Mouse (Mus musculus) stomach, embryonic 16.5 days (tissue): Measurements from ENCODE around the gene Chd1. TPM values are rescaled to one million over a fixed set of nuclear protein-coding genes. Genes with fewer than 3 reads are reported as not detected.

Experiments
- ATAC-seq: fragments of 200-750 bp; cut with Nextera tagmentation; 2 replicates; pipeline ENCODE4 v1.8.0; 2017; ENCODE audit warnings: moderate number of reproducible peaks, moderate TSS enrichment; ENCODE audit not compliant: insufficient read depth, low FRiP score
- H3K27ac ChIP-seq: fragments of 300-500 bp; sonication (generic); 2 replicates; pipeline ENCODE4 v1.5.1; 2014; ENCODE audit warnings: low read length
- H3K27me3 ChIP-seq: fragments of 300-500 bp; sonication (generic); 2 replicates; pipeline ENCODE4 v1.6.1; 2014; ENCODE audit warnings: low read length, control low read depth, mixed read lengths; ENCODE audit not compliant: control insufficient read depth, insufficient read depth
- H3K36me3 ChIP-seq: fragments of 300-500 bp; sonication (generic); 2 replicates; pipeline ENCODE4 v1.6.1; 2014; ENCODE audit warnings: low read length; ENCODE audit not compliant: control insufficient read depth, insufficient read depth
- H3K4me1 ChIP-seq: fragments of 300-500 bp; sonication (generic); 2 replicates; pipeline ENCODE4 v1.6.1; 2014; ENCODE audit warnings: low read length, control low read depth, mixed read lengths; ENCODE audit not compliant: control insufficient read depth, insufficient read depth
- H3K4me2 ChIP-seq: fragments of 300-500 bp; sonication (generic); 2 replicates; pipeline ENCODE4 v1.6.1; 2014; ENCODE audit warnings: low read depth, low read length, mixed read lengths
- H3K4me3 ChIP-seq: fragments of 300-500 bp; sonication (generic); replicated peaks from 2 replicates; pipeline ENCODE4 v1.5.1; 2014; ENCODE audit warnings: mild to moderate bottlenecking, low read length
- H3K9ac ChIP-seq: fragments of 300-500 bp; sonication (generic); 2 replicates; pipeline ENCODE4 v1.6.1; 2014; ENCODE audit warnings: low read length
- H3K9me3 ChIP-seq: fragments of 300-500 bp; sonication (generic); replicated peaks from 2 replicates; pipeline ENCODE4 v1.6.1; 2016; ENCODE audit warnings: low read length, control low read depth; ENCODE audit not compliant: control insufficient read depth
- WGBS: fragments of 180-500 bp; shearing (Covaris S2); extraction: QIAGEN DNeasy Blood & Tissue Kit; methylation state at CpG from one replicate; pipeline ENCODE4 v1.1.7; 2014; 5-methylcytosine and 5-hydroxymethylcytosine counted together
- polyA plus RNA-seq: library from polyadenylated mRNA; unstranded; fragments of >200 nt; fragmentation: Nextera tagmentation; extraction: Ambion mirVana; gene quantifications from 2 replicates; pipeline ENCODE4 v1.2.1, GENCODE M21; 2015

Chd1 gene
- polyA plus RNA-seq, 1 experiment from 2014 or later = 14.6 TPM

GRCm38 (mm10) chr17:15813658-15814212 is 109.0 kb downstream of the Chd1 start:
- 42% methylated on average over 3 of the region's 3 CpGs for WGBS
- Histone ChIP-seq H3K36me3 (0 out of 2 replicates have a peak, but pooled peaks cover 5% of the 10 kb centered on the region), H3K9me3 (no peaks in the 10 kb centered on the region), H3K27me3 (no peaks in the 10 kb centered on the region), H3K4me1 (peaks cover 75% of the 10 kb centered on the region), H3K9ac (peak overlapping the region; percentile 63), H3K27ac (peak overlapping the region; percentile 86), H3K4me2 (peak overlapping the region; percentile 33), H3K4me3 (peak overlapping the region; percentile 10)
- ATAC-seq = no peak; the same call in 1 of the 2 replicates

GRCm38 (mm10) chr17:15815312-15816018 is 110.7 kb downstream of the Chd1 start:
- no peak for ATAC-seq
- peak overlapping the region; percentile 15 for H3K4me2 ChIP-seq
- H3K36me3 ChIP-seq = 0 out of 2 replicates have a peak, but pooled peaks cover 5% of the 10 kb centered on the region
- no peak overlapping the region for H3K27ac ChIP-seq
- H3K27me3 ChIP-seq = no peaks in the 10 kb centered on the region
- no peaks in the 10 kb centered on the region for H3K9me3 ChIP-seq
- WGBS = 74% methylated on average over 10 of the region's 10 CpGs
- no peak overlapping the region for H3K4me3 ChIP-seq
- no peak overlapping the region for H3K9ac ChIP-seq
- H3K4me1 ChIP-seq = peaks cover 75% of the 10 kb centered on the region

- Histone ChIP-seq H3K4me1 (peaks cover 73% of the 10 kb centered on the region), H3K36me3 (0 out of 2 replicates have a peak, but pooled peaks cover 5% of the 10 kb centered on the region), H3K9me3 (no peaks in the 10 kb centered on the region), H3K4me3 (no peak overlapping the region), H3K4me2 (peak overlapping the region; percentile 35; the same call in 1 of the 2 replicates), H3K9ac (no peak overlapping the region), H3K27ac (no peak overlapping the region; the same call in 1 of the 2 replicates), H3K27me3 (no peaks in the 10 kb centered on the region)
- 62% methylated on average over 11 of the region's 11 CpGs for WGBS
- ATAC-seq = no peak
Measured at GRCm38 (mm10) chr17:15816379-15817095, 111.8 kb downstream of the Chd1 start.

GRCm38 (mm10) chr17:15817096-15817450 is 112.3 kb downstream of the Chd1 start:
- H3K4me2 ChIP-seq = no peak overlapping the region
- ATAC-seq = no peak
- H3K9me3 ChIP-seq = no peaks in the 10 kb centered on the region
- 61% methylated on average over 5 of the region's 5 CpGs for WGBS
- H3K4me1 ChIP-seq = peaks cover 74% of the 10 kb centered on the region
- H3K27ac ChIP-seq = no peak overlapping the region
- 0 out of 2 replicates have a peak, but pooled peaks cover 5% of the 10 kb centered on the region for H3K36me3 ChIP-seq
- no peaks in the 10 kb centered on the region for H3K27me3 ChIP-seq
- no peak overlapping the region for H3K4me3 ChIP-seq
- H3K9ac ChIP-seq = no peak overlapping the region

- no peak for ATAC-seq
- H3K9me3 ChIP-seq = no peaks in the 10 kb centered on the region
- 0 out of 2 replicates have a peak, but pooled peaks cover 5% of the 10 kb centered on the region for H3K36me3 ChIP-seq
- WGBS = 85% methylated on average over 2 of the region's 2 CpGs
- H3K4me1 ChIP-seq = peaks cover 68% of the 10 kb centered on the region
- no peak overlapping the region for H3K27ac ChIP-seq
- H3K4me2 ChIP-seq = peak overlapping the region; percentile 20; the same call in 1 of the 2 replicates
- 0 out of 2 replicates have a peak overlapping the region, but pooled peaks have one; percentile 0 for H3K9ac ChIP-seq
- no peaks in the 10 kb centered on the region for H3K27me3 ChIP-seq
- H3K4me3 ChIP-seq = no peak overlapping the region
Measured at GRCm38 (mm10) chr17:15817634-15818033, 112.9 kb downstream of the Chd1 start.

GRCm38 (mm10) chr17:15818372-15818771 is 113.6 kb downstream of the Chd1 start:
- Histone ChIP-seq H3K27me3 (no peaks in the 10 kb centered on the region), H3K27ac (no peak overlapping the region; the same call in 1 of the 2 replicates), H3K4me3 (peak overlapping the region; percentile 5; the same call in 1 of the 2 replicates), H3K36me3 (0 out of 2 replicates have a peak, but pooled peaks cover 5% of the 10 kb centered on the region), H3K4me2 (peak overlapping the region; percentile 38), H3K9me3 (no peaks in the 10 kb centered on the region), H3K9ac (no peak overlapping the region), H3K4me1 (peaks cover 66% of the 10 kb centered on the region)
- no peak; the same call in 1 of the 2 replicates for ATAC-seq
- WGBS = 62% methylated on average over 8 of the region's 8 CpGs

- H3K27ac ChIP-seq = peak overlapping the region; percentile 43; the same call in 1 of the 2 replicates
- ATAC-seq = no peak
- 51% methylated on average over 6 of the region's 6 CpGs for WGBS
- H3K36me3 ChIP-seq = 0 out of 2 replicates have a peak, but pooled peaks cover 5% of the 10 kb centered on the region
- H3K9ac ChIP-seq = peak overlapping the region; percentile 31; the same call in 1 of the 2 replicates
- H3K4me2 ChIP-seq = peak overlapping the region; percentile 41
- peak overlapping the region; percentile 12; the same call in 1 of the 2 replicates for H3K4me3 ChIP-seq
- H3K4me1 ChIP-seq = peaks cover 61% of the 10 kb centered on the region
- no peaks in the 10 kb centered on the region for H3K27me3 ChIP-seq
- no peaks in the 10 kb centered on the region for H3K9me3 ChIP-seq
Measured at GRCm38 (mm10) chr17:15820146-15820545, 115.4 kb downstream of the Chd1 start.

- H3K27ac ChIP-seq = peak overlapping the region; percentile 49
- H3K9me3 ChIP-seq = no peaks in the 10 kb centered on the region
- peak overlapping the region; percentile 41 for H3K4me2 ChIP-seq
- no peaks in the 10 kb centered on the region for H3K27me3 ChIP-seq
- H3K36me3 ChIP-seq = 0 out of 2 replicates have a peak, but pooled peaks cover 5% of the 10 kb centered on the region
- peak overlapping the region; percentile 14 for H3K4me3 ChIP-seq
- no peak for ATAC-seq
- H3K4me1 ChIP-seq = peaks cover 58% of the 10 kb centered on the region
- peak overlapping the region; percentile 12; the same call in 1 of the 2 replicates for H3K9ac ChIP-seq
- WGBS = 74% methylated on average over 10 of the region's 10 CpGs
Measured at GRCm38 (mm10) chr17:15820761-15821160, 116.0 kb downstream of the Chd1 start.
